Mouse (Mus musculus): ENCODE measurements around the gene Dscaml1.

- peak; percentile 96 for TF ChIP-seq CTCF (IDR thresholded peaks at IDR 0.05; ENCODE audit: borderline replicate concordance, control insufficient read depth, extremely low read depth, insufficient read depth, low read length, poor library complexity)
- TF ChIP-seq POLR2A (IDR thresholded peaks at IDR 0.05; ENCODE audit: control insufficient read depth, extremely low read depth, insufficient read depth, low read length, poor library complexity), result no peak
These were observed 18.4 kb upstream of the Dscaml1 start for GRCm38 (mm10) chr9:45407706-45408675.

Measured in thymus, adult 2 months (tissue).